Mouse (Mus musculus): ENCODE data around the gene Zbtb20.

Gene Zbtb20

GRCm38 (mm10) chr16:43400949-43401348 is 525.3 kb downstream of the Zbtb20 start:
- DNase-seq = no peak

DNA sequence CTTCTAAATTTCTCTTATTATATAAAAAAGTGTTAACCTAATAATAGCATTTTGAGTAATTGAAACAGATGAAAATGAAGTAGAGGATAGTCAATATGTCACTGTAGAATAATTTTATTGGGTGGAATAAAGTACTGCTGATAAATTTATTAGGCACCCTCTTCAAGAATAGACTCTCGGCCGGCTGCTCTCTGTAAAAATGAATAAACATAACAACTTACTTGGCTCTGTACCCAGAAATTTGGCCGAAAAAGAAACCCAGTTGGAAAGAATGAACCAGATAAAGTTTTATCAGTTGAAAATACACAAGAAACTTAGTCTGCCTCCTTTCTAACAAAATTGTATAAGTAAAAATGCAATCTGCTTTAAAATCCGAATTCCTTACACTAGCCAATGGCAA is 527.2 kb downstream of the Zbtb20 start:
- DNase-seq = no peak

GRCm38 (mm10) chr16:43405089-43405488 is 529.4 kb downstream of the Zbtb20 start:
- DNase-seq = peak; percentile 75

GRCm38 (mm10) chr16:43407594-43408142 is 532.0 kb downstream of the Zbtb20 start:
- DNase-seq = peak; percentile 92

DNA sequence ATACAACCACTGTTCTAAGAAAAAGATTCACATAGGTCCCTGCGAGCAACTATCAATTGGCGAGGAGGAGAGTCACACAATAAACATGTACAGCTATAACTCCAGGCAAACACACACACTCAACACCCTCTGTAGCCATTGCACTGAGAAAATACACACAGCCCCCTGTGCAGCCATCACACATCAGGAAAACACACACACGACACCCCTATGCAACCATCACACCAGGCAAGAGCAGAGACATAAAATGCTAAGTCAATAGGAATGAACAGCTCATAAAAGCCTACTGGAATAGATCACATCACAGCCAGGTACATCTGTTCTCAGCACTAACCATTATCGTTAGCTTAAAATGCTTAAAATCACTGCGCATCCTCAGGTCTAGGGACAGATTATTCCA is 532.9 kb downstream of the Zbtb20 start:
- DNase-seq = peak; percentile 88

DNA sequence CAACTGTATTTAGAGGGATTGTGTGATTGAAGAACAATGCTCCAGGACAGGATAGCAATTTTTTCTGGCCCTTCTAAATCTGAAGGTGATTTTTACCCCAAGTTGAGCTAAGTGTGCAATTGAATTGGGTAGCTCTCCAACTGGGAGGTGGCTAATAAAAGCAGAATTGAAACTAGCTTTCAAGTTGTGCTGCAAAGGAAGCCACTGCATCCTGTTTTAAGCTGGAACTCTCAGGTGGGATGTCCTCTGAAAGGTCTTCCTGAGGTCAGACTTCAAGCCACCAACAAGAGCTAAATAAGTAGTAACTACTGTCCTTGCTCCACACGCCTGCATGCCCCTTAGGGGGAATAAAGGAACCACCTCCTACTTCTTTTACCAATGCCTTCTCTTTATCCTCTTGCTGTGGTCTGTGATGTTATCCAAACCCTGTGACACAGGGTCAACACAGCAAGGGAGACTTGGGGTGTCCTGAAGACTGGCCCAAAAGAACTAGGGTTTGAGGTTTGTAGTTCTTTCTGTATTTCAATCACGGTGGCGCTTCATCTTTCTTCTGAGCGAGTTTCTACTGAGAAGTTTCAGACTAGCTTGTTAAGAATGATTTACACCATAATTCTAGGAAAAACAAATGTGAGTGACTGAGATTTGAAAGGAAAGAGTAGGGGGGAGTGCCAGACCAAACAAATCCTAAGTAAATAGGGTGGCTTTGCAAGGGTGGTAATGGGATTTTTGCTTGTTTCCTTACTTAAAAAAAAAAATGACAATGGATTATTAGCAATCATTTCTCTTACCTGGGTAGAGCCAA is 533.6 kb downstream of the Zbtb20 start:
- DNase-seq = peak; percentile 93

GRCm38 (mm10) chr16:43409910-43410612 is 534.4 kb downstream of the Zbtb20 start:
- DNase-seq = no peak

DNA sequence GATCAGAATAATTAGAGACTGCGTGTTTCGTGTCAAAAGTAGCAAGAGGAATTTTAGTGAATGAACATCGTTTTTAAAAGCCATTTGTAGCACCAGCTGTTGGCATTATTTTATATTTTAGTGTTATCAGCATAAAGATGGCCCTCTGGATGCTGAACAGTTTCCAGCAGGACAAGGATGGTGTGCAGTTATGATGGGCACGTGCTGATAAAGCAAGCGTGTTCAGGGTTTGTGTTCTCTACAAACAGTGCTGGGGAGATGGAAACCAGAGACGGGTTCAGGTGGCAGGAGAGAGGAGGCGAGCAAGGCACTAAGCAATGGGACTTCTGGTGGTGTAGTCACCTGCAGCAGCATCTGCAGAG is 534.9 kb downstream of the Zbtb20 start:
- no peak for DNase-seq

DNA sequence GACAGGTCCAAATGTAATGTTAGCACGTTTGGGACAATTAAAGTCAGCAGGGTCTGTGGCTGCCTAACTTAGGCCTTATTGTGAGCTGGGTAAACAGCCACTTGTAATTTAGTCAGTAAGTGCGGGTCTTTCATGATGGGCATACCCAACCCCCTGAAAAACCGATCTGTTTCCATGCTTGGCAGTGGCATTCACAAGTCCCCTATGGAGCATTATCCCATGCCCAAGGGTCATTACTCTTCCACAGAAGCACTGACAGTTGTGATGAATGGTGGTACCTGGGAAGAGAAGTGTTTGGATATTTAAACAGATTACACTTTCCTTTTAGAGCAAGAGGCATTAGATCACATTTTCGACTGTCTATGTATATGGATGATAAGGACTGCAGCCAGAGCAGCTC is 540.2 kb downstream of the Zbtb20 start:
- no peak for DNase-seq

DNA sequence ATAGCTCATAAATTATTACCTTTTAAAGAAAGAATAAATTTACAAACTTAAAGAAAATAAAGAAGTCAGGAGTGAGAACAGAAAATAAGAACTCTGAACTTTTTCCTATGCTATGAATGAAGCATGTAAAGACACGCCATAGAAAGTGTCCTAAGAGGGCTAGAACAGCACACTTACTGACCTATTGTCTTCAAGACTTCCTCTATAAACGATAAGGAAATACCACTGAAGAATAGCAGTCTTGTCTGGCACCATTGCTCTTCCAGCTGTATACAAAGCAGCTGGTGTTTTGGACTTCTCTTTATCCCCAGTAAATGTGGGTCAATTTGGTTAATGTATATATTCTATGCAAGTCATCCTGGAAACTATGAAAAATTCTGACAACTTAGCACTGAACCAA is 544.2 kb downstream of the Zbtb20 start:
- peak; percentile 46 for DNase-seq

DNA sequence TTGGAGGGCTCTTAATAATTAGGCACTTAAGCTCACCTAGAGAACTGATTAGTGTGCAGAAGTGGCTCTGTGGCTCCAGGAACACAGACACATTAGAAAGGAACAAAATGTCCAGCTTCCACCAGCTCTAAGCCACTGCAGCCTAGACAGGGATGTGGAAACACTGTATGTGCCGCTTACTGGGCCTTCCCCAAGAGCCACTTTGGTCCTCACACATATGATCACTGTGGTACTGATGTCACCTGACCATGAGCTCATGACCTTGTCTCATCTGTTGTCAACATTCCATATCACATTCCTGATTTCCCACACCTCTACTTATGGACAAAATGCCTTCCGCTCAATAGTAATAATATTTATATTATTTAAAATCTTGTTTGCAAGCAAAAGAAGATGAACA is 553.3 kb downstream of the Zbtb20 start:
- DNase-seq = peak; percentile 62

GRCm38 (mm10) chr16:43430030-43430429 is 554.3 kb downstream of the Zbtb20 start:
- peak; percentile 91 for DNase-seq

DNA sequence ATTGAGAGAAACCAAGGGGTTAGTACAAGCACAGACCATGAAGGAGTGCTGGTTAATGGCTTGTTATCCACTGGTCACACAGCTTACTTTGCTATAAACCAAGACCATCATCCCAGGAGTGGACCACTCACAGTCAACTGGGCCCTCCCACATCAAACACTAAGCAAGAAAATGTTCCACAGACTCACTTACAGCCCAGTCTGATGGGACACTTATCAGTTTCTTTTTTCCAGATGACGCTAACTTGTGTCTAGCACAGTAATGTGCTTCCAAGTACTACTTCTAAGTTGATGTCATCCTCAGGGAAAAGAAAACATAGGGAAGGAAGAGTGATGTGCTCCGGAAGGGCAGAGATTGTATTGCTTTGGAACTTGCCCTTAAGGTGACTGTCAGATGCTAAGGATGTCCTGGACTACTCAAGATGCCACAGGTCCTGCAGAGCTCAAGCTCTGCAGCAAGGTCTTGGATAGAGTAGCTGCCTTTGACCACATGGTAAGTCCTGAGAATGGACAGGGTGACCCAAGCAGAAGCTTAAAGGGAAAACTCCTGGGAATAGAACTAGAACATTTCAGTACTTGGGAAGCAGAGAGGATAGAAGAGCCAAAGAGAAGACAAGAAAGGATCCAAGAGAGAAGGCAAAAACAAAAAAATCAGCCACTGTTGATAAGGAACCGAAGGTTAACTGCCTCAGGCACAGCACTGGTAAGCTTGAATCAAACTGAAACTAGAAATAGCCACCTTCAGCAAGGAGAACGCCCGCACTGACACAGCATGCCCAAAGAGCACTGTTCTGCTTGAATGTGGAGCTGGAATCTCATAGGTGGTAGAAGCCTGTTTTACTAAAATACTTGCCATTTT is 556.1 kb downstream of the Zbtb20 start:
- peak; percentile 95 for DNase-seq

DNA sequence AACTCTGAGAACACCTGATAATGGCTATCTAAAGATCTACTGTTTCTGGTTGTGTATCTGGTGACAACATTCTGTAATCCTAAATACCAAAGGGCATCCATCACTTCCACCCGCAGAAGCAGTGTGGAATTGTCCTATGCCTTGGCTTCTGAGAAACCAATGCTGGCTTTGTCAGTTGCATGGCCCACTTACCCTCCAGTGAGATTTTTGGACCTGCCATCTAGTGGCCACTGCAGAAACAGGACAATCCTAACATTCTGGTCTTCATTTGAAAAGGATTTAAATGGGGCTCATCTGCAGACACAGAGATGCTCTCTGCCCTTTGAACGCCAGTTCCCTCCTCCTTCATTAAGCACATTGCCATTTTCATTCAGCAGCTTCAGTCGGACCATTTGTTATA is 559.3 kb downstream of the Zbtb20 start:
- DNase-seq = peak; percentile 85

DNA sequence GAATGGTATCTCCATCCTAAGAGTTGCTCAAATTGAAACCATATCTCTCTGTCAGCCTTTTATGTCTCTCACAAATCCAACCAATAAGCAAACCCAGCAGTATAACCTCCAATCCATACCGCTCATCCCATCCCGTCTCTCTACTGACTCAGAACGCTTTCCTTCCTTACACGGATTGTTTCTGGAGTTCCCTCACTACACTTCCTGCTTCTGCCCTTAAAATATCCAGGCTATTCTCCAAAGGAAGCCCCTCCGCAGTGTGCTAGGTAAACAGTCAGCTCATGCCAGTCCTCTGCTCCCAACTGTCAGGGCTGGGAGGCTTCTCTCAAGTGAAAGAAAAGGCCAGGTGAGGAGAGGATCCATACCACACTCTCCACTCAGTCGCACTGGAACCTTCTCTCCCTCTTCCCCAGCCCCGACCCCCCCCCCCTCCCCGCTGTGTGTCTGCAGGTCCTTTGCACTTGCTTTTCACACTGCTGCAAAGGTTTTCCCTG is 563.2 kb downstream of the Zbtb20 start:
- peak; percentile 92 for DNase-seq

- peak; percentile 35 for DNase-seq
These were observed 565.7 kb downstream of the Zbtb20 start for GRCm38 (mm10) chr16:43441392-43441791.

DNA sequence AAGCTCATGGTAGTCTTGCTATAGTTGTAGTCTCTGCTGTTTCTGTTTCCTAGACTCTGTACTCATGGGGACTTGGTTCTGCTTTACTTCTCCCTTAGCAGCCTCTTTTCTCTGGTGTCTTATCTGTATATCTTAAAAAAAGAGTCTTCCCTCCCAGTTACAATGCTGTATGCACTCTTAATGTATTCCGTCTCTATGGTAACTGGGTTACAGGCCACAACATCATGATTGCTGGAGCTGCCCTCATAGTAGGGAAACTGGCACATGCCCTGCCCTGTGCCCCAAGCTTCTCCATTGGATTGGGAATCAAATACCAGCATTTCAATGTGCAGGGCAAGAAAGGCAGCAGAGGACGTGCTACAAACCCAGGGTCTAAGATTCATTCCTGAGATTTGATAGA is 567.4 kb downstream of the Zbtb20 start:
- no peak for DNase-seq

GRCm38 (mm10) chr16:43448141-43448981 is 572.7 kb downstream of the Zbtb20 start:
- DNase-seq = peak; percentile 35

DNA sequence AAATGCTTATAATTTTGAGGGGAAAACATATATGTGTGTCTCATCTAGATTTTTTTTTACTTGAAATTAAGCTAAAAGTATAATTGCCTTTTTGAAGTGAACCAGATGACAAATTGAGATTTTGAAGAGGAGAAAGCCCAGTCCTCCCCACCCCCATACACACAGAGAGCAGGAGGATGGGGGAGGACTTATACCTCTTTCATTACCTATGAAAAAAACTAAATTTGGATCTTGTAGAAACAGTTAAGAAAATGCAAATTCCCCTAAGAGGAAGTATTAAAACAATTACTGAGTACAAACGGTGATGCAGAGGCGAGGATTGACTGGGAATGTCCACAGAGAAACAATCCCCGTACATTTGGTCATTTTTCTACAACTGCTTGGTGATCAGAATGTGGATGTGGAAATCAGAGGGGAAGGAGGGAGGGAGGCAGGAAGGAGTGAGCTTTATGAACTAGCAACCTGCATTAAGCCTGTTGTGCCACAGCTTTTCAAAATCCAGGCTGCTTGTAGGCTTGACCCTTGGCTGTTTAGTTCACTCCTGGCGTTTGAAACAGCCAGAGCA is 578.8 kb downstream of the Zbtb20 start:
- peak; percentile 67 for DNase-seq

DNA sequence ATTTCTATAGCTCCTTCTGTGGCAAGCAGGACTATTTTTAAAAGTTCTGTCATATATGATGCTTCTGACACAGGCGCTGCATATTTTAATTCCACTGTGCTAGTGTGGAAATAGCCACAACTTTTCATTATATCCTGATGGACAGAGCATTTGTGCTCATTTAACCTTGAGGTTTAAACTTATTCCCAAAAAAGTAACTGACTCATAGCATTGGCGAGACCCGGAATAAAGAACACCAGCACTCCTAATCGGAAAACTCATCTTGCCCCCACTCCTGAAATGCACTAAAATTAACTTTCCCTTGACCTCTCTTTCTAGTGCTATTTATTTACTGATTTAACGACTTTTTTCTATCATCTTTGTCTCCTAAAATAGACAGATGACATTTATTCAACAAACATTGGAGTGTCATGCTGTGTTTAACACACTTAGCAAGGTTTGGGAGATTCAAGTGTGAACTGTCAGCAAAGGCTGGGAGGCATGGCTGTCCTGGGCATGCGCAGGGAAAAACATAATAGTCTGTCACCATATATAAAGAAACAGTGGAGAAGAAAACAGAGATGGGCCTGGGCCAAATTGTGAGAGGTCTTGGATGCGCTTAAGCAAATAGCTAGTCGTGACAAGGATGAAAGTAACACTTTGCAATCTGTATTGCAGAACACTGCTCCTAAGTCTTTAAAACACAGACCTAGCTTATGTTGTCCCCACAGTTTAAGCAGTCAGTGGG is 580.9 kb downstream of the Zbtb20 start:
- peak; percentile 54 for DNase-seq

DNA sequence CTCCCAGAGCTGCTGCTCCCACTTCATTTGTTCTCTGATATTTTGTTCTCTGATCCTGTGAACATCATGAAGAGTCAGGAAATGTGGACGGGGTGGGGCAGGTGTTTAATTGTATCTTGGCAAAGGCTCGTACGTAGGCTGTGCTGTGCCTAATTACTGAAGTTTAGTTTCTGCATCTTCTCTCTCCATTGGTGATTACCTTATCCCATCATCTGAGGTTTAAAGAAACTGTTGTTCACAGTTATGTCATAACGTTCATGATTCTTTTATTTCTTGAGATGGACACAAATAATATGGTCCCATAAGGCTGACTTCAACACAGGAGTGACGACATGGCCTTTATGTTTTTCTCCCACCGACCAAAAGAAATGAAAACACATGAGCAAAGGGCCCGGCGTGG is 582.1 kb downstream of the Zbtb20 start:
- peak; percentile 49 for DNase-seq

Data from heart, adult 11 months (tissue).